ENCODE assay signal across 20 mouse cellular contexts in the genomic region with DNA sequence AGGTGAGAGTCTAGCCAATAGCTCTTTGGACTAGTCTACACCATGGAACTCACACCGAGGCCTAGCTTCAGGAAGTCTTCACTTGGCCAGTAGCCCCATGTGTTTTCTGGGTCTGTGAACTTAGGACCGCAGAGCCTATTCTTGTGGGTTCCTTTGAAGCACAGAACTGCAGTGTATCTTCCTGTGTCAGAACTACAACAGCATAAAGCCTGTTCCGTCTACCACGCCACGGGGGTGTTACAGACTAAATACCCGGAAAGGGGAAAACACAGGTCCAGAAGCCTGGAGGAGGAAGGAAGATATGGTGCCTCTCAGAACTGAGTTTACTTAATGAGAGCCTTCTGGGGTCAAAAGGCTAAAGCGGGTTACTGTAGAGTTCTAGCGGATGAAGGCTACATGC. TPM values are rescaled to one million over a fixed set of nuclear protein-coding genes. Genes with fewer than 3 reads are reported as not detected.
DNase-seq lines count a peak whose midpoint lies in the region; ATAC-seq and TF ChIP-seq lines count a peak whose summit lies in the region.
"Had no signal": no experiment of that assay in that cellular context is flagged by ENCODE, and none has a peak within 500 bp of the region (broad histone marks: within the 10 kb centered on the region; RNA-seq: fewer than 3 reads in every experiment).

No protein-coding gene starts in this region.

- TF ChIP-seq POLR2A in heart, adult 2 months (IDR thresholded peaks at IDR 0.05; ENCODE audit: insufficient read depth, low read depth, low read length) = no peak

- DNase-seq in heart, adult 2 months = peak in 1 of 2 experiments; percentile 36
- DNase-seq in heart, postnatal 14 days = no peak
- DNase-seq in lung, postnatal 25 days (ENCODE audit: low spot score) = peak; percentile 33
- no peak for DNase-seq in lung, adult 18-20 months
- DNase-seq in kidney, adult 18-20 months = no peak
- DNase-seq in urinary bladder, adult 18-20 months (ENCODE audit: low spot score in 2 of 2) = no peak
- DNase-seq: cerebellum, postnatal 10 days; gastrocnemius, postnatal 25 days; kidney, postnatal 10 days; liver, embryonic 13.5 days; midbrain, embryonic 14.5 days had no signal

- 57% methylated on average over 8 of the region's 8 CpGs for WGBS in heart, adult 2 months

- ATAC-seq in megakaryocyte, adult 5-6 weeks (ENCODE audit: poor library complexity, severe bottlenecking) = peak; percentile 10; the same call in 1 of the 2 replicates
- no peak for ATAC-seq in erythroid progenitor cell, adult 5-6 weeks (replicated peaks; ENCODE audit: low FRiP score, poor library complexity, severe bottlenecking)
- ATAC-seq: intestine, postnatal 0 days; Patski had no signal

- intact Hi-C loops in heart, adult 2 months (cut with DNase I) = loop anchor here (2.0 kb wide), 1 partner anchor 38 kb away; no protein-coding TSS in a partner anchor
- intact Hi-C loops in heart, postnatal 14 days (cut with DNase I) = no loop called here

- no peak overlapping the region for H3K9ac ChIP-seq in heart, adult 2 months (ENCODE audit: low read depth, low read length)
- H3K9ac ChIP-seq: forebrain, embryonic 12.5 days; heart, embryonic 15.5 days; hindbrain, embryonic 12.5 days; liver, embryonic 13.5 days had no signal

- TF ChIP-seq EP300 in heart, adult 2 months (IDR thresholded peaks at IDR 0.05; ENCODE audit: insufficient read depth, low read depth, low read length) = peak; percentile 42; the same call in 1 of the 2 replicates

- H3K36me3 ChIP-seq in heart, adult 2 months (ENCODE audit: control insufficient read depth, insufficient read depth, low read length) = no peaks in the 10 kb centered on the region
- H3K36me3 ChIP-seq: heart, embryonic 15.5 days had no signal

- no peaks in the 10 kb centered on the region for H3K27me3 ChIP-seq in heart, adult 2 months (ENCODE audit: control insufficient read depth, insufficient read depth, low read length)
- H3K27me3 ChIP-seq: forebrain, embryonic 12.5 days; heart, embryonic 15.5 days; hindbrain, embryonic 12.5 days; liver, embryonic 13.5 days; Patski had no signal

- H3K4me1 ChIP-seq in heart, adult 2 months (ENCODE audit: control insufficient read depth, insufficient read depth, low read length) = peaks cover 10% of the 10 kb centered on the region
- H3K4me1 ChIP-seq: forebrain, embryonic 12.5 days; hindbrain, embryonic 12.5 days had no signal

- peak overlapping the region; percentile 57 for H3K27ac ChIP-seq in heart, adult 2 months
- H3K27ac ChIP-seq: forebrain, embryonic 12.5 days; heart, embryonic 15.5 days; hindbrain, embryonic 12.5 days; layer of hippocampus, adult 2 months; left cerebral cortex, adult 2 months; liver, embryonic 13.5 days had no signal

- H3K79me2 ChIP-seq in heart, adult 2 months (replicated peaks; ENCODE audit: control insufficient read depth, insufficient read depth, low read length) = no peaks in the 10 kb centered on the region

- no peak for TF ChIP-seq CTCF in heart, adult 2 months (IDR thresholded peaks at IDR 0.05)

- H3K4me3 ChIP-seq in heart, adult 2 months = no peak overlapping the region
- H3K4me3 ChIP-seq: forebrain, embryonic 12.5 days; heart, embryonic 15.5 days; hindbrain, embryonic 12.5 days; layer of hippocampus, adult 2 months; left cerebral cortex, adult 2 months; liver, embryonic 13.5 days had no signal

RNA-seq across cellular contexts. Expression of gene Max, which starts 38.9 kb away (rescaled TPM):
- total RNA-seq in heart, adult 2 months (2021) = 10 to 100 TPM; 65.6 to 76.2 TPM
- polyA plus RNA-seq in heart, adult 2 months (2012; rRNA removed) = 27.0 and 38.5 TPM in 2 replicates
- total RNA-seq in heart, postnatal 14 days (2021) = 10 to 100 TPM; 62.6 to 71.9 TPM
- 130 and 142 TPM in 2 replicates for total RNA-seq in megakaryocyte, adult 5-6 weeks (2015)
- 125 and 175 TPM in 2 replicates for total RNA-seq in megakaryocyte, adult 5-6 weeks (2017)
- 38.6 and 85.1 TPM in 2 replicates for total RNA-seq in erythroid progenitor cell, adult 5-6 weeks (2015; ENCODE audit: low replicate concordance)
- total RNA-seq in erythroid progenitor cell, adult 5-6 weeks (2017; ENCODE audit: low replicate concordance) = 49.4 and 69.4 TPM in 2 replicates
